ENCODE assay signal across 25 mouse cellular contexts in the genomic region with DNA sequence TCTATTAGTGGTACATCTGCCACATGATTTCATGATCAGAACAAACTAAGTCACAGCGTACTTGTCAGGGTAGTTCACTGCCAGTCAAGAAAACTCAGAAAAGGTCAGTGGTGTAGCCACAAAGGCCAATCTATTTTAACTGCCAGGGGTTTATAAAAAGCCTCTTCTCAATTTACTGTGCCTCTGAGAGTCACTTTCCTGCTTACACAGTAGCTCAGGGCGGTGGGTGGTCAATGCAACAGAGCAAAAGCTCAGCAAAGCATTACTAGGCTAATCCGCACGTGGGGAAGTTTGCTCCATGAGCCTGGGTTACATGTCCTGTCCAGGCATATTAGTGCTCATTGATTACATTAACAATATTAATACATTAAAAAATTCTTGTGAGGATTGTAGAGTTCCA. TPM values are rescaled to one million over a fixed set of nuclear protein-coding genes. Genes with fewer than 3 reads are reported as not detected.
A peak's percentile ranks its signal among the peaks of the same experiment; 100 is the strongest.
DNase-seq lines count a peak whose midpoint lies in the region; ATAC-seq and TF ChIP-seq lines count a peak whose summit lies in the region.
"Had no signal": no experiment of that assay in that cellular context is flagged by ENCODE, and none has a peak within 500 bp of the region (broad histone marks: within the 10 kb centered on the region; RNA-seq: fewer than 3 reads in every experiment).

No protein-coding gene starts in this region.

- peak overlapping the region; percentile 26 for H3K4me2 ChIP-seq in myocyte (ENCODE audit: low read depth)
- no peak overlapping the region for H3K4me2 ChIP-seq in kidney, embryonic 15.5 days
- H3K4me2 ChIP-seq in forebrain, postnatal 0 days (ENCODE audit: low read depth): no peak overlapping the region
- H3K4me2 ChIP-seq: embryonic facial prominence, embryonic 12.5 days; forebrain, embryonic 13.5 days had no signal

- no peak overlapping the region for H3K4me3 ChIP-seq in myocyte
- H3K4me3 ChIP-seq in kidney, embryonic 15.5 days (replicated peaks): no peak overlapping the region
- no peak overlapping the region for H3K4me3 ChIP-seq in forebrain, postnatal 0 days (ENCODE audit: low read depth, low read length)
- H3K4me3 ChIP-seq: embryonic facial prominence, embryonic 10.5 days; embryonic facial prominence, embryonic 12.5 days; forebrain, embryonic 13.5 days had no signal

- TF ChIP-seq POLR2A in myocyte (IDR thresholded peaks at IDR 0.05; ENCODE audit: insufficient read length, low read depth): no peak

- H3K9ac ChIP-seq in kidney, embryonic 15.5 days: no peak overlapping the region
- no peak overlapping the region for H3K9ac ChIP-seq in forebrain, postnatal 0 days
- H3K9ac ChIP-seq: embryonic facial prominence, embryonic 12.5 days; forebrain, embryonic 13.5 days had no signal

- no peaks in the 10 kb centered on the region for H3K4me1 ChIP-seq in kidney, embryonic 15.5 days
- H3K4me1 ChIP-seq in forebrain, postnatal 0 days (ENCODE audit: insufficient read depth): no peaks in the 10 kb centered on the region
- H3K4me1 ChIP-seq: embryonic facial prominence, embryonic 10.5 days; embryonic facial prominence, embryonic 12.5 days; forebrain, embryonic 13.5 days had no signal

- whole genome bisulfite sequencing in kidney, embryonic 15.5 days: 72% methylated on average over 4 of the region's 4 CpGs
- WGBS in forebrain, postnatal 0 days: 76% methylated on average over 4 of the region's 4 CpGs

- intact Hi-C loops in gastrocnemius, postnatal 14 days (cut with DNase I; ENCODE audit: low total_unique reads): no loop called here

- no peaks in the 10 kb centered on the region for H3K27me3 ChIP-seq in myocyte (ENCODE audit: control insufficient read depth, insufficient read depth, insufficient read length)
- no peaks in the 10 kb centered on the region for H3K27me3 ChIP-seq in kidney, embryonic 15.5 days
- no peaks in the 10 kb centered on the region for H3K27me3 ChIP-seq in forebrain, postnatal 0 days (ENCODE audit: insufficient read depth, low read length)
- H3K27me3 ChIP-seq: CH12.LX; embryonic facial prominence, embryonic 12.5 days; forebrain, embryonic 13.5 days; Patski had no signal

- TF ChIP-seq CTCF in forebrain, postnatal 0 days (IDR thresholded peaks at IDR 0.05; ENCODE audit: low read depth): no peak

- no peak overlapping the region for H3ac ChIP-seq in myocyte (ENCODE audit: control insufficient read depth, insufficient read length)

- ATAC-seq in kidney, embryonic 15.5 days (replicated peaks; ENCODE audit: low FRiP score): no peak
- no peak for ATAC-seq in forebrain, postnatal 0 days
- ATAC-seq: activated CD4-positive, CD25-positive, alpha-beta regulatory T cell, adult 4 months; CD4-positive, CD25-positive, alpha-beta regulatory T cell, adult 4 months; forebrain, embryonic 13.5 days; Patski had no signal

- no peaks in the 10 kb centered on the region for H3K9me3 ChIP-seq in kidney, embryonic 15.5 days (replicated peaks)
- no peaks in the 10 kb centered on the region for H3K9me3 ChIP-seq in forebrain, postnatal 0 days (ENCODE audit: low read length)
- H3K9me3 ChIP-seq: embryonic facial prominence, embryonic 10.5 days; embryonic facial prominence, embryonic 12.5 days; forebrain, embryonic 13.5 days; G1E had no signal

- no peak overlapping the region for H3K27ac ChIP-seq in kidney, embryonic 15.5 days
- H3K27ac ChIP-seq in forebrain, postnatal 0 days (ENCODE audit: low read depth, low read length): no peak overlapping the region
- H3K27ac ChIP-seq: embryonic facial prominence, embryonic 10.5 days; embryonic facial prominence, embryonic 12.5 days; forebrain, embryonic 13.5 days had no signal

- H3K79me2 ChIP-seq in myocyte (ENCODE audit: control insufficient read depth, insufficient read depth): no peaks in the 10 kb centered on the region

- DNase-seq in gastrocnemius, adult 18-20 months (ENCODE audit: low spot score): peak; percentile 69
- DNase-seq in gastrocnemius, postnatal 4 days (ENCODE audit: low spot score in 2 of 2): no peak
- peak; percentile 66 for DNase-seq in heart, adult 11 months
- DNase-seq in heart, adult 9 months (ENCODE audit: low spot score in 2 of 2): no peak
- DNase-seq in gastrocnemius, postnatal 14 days: peak; percentile 13
- DNase-seq in forebrain, postnatal 0 days: no peak
- DNase-seq: adrenal gland, adult 8-10 months; adrenal gland, postnatal 14 days; adrenal gland, postnatal 36 days; B cell, adult 2 months; cerebellum, adult 11-12 months; cerebellum, adult 2 months; cerebellum, adult 9-10 months; cerebellum, postnatal 10 days; cerebellum, postnatal 25 days had no signal

- H3K36me3 ChIP-seq in myocyte (ENCODE audit: control insufficient read depth, insufficient read depth): no peaks in the 10 kb centered on the region
- no peaks in the 10 kb centered on the region for H3K36me3 ChIP-seq in kidney, embryonic 15.5 days
- no peaks in the 10 kb centered on the region for H3K36me3 ChIP-seq in forebrain, postnatal 0 days (ENCODE audit: insufficient read depth)
- H3K36me3 ChIP-seq: embryonic facial prominence, embryonic 10.5 days; embryonic facial prominence, embryonic 12.5 days; G1E had no signal

TF ChIP-seq in myocyte, 11 proteins besides CTCF, POLR2A, EP300 and RAD21:
- no peak for TF ChIP-seq REST (IDR thresholded peaks at IDR 0.05; ENCODE audit: insufficient read depth, insufficient read length)
- no peak for TF ChIP-seq TCF12 (IDR thresholded peaks at IDR 0.05; ENCODE audit: insufficient read depth, poor library complexity, severe bottlenecking)
- no peak for TF ChIP-seq SRF (IDR thresholded peaks at IDR 0.05; ENCODE audit: control insufficient read depth, insufficient read length, low read depth)
- TF ChIP-seq POLR2AphosphoS2 (IDR thresholded peaks at IDR 0.05; ENCODE audit: insufficient read length, low read depth): no peak
- TF ChIP-seq E2F4 (IDR thresholded peaks at IDR 0.05; ENCODE audit: insufficient read depth): no peak

RNA-seq across cellular contexts. Expression of a gene that starts 8.0 kb away (rescaled TPM):
- 100 to 1,000 TPM; 606 to 681 TPM for total RNA-seq in gastrocnemius, adult 18-20 months (2021)
- 100 to 1,000 TPM; 272 to 307 TPM for total RNA-seq in gastrocnemius, postnatal 4 days (2021)
- total RNA-seq in gastrocnemius, postnatal 14 days (2021): 100 to 1,000 TPM; 546 to 661 TPM
- 35.8 TPM for polyA plus RNA-seq in myocyte (2012; fragmentation: generic; extraction: Trizol)
- polyA plus RNA-seq in kidney, embryonic 15.5 days (2015; fragmentation: Nextera tagmentation; extraction: Ambion mirVana): 20.6 and 21.3 TPM in 2 replicates
- 11.9 and 17.5 TPM in 2 replicates for total RNA-seq in forebrain, postnatal 0 days (2014; rRNA removed)
- polyA plus RNA-seq in forebrain, postnatal 0 days (2015; fragmentation: Nextera tagmentation; extraction: Ambion mirVana): 5.4 and 9.0 TPM in 2 replicates

RNA-seq across cellular contexts. Expression of a gene that starts 43.3 kb away (rescaled TPM):
- total RNA-seq in gastrocnemius, adult 18-20 months (2021): 1 to 10 TPM; 1.9 to 2.3 TPM
- 1 to 10 TPM; 1.3 to 1.5 TPM for total RNA-seq in gastrocnemius, postnatal 4 days (2021)
- 1 to 10 TPM; 2.1 to 2.3 TPM for total RNA-seq in gastrocnemius, postnatal 14 days (2021)
- polyA plus RNA-seq in myocyte (2012; fragmentation: generic; extraction: Trizol): 12.7 TPM
- 22.7 and 23.5 TPM in 2 replicates for polyA plus RNA-seq in kidney, embryonic 15.5 days (2015; fragmentation: Nextera tagmentation; extraction: Ambion mirVana)
- 2.7 and 3.8 TPM in 2 replicates for total RNA-seq in forebrain, postnatal 0 days (2014; rRNA removed)
- 2.0 and 5.9 TPM in 2 replicates for polyA plus RNA-seq in forebrain, postnatal 0 days (2015; fragmentation: Nextera tagmentation; extraction: Ambion mirVana)

Comparison
In these comparisons a context has a peak if more than half of its experiments do, and no peak if none do; other contexts are left out.
1. DNase-seq: peak in gastrocnemius, adult 18-20 months (single experiment), heart, adult 11 months (single experiment) and gastrocnemius, postnatal 14 days (single experiment); none in gastrocnemius, postnatal 4 days (0 of 2), heart, adult 9 months (0 of 2) and forebrain, postnatal 0 days (single experiment).
2. RNA of a gene that starts 8.0 kb away (total RNA-seq): 606 to 681 TPM in gastrocnemius, adult 18-20 months, 546 to 661 TPM in gastrocnemius, postnatal 14 days and 272 to 307 TPM in gastrocnemius, postnatal 4 days; 11.9 to 17.5 TPM in forebrain, postnatal 0 days; every median in the first group is over 10 times any median in the second.